ENCODE assay signal across 7 mouse cellular contexts in genomic region chr10:41450137-41450670, GRCm38 (mm10). TPM values are rescaled to one million over a fixed set of nuclear protein-coding genes. Genes with fewer than 3 reads are reported as not detected.
DNase-seq lines count a peak whose midpoint lies in the region; ATAC-seq lines count a peak whose summit lies in the region.

Gene Zbtb24, plus strand, starts transcription at chr10:41450383.

- peak; percentile 89 for ATAC-seq in embryonic facial prominence, embryonic 11.5 days (replicated peaks; ENCODE audit: insufficient number of reproducible peaks, low FRiP score, low TSS enrichment, low read depth)
- peak; percentile 94 for ATAC-seq in granulocyte monocyte progenitor cell, adult 5-6 weeks (replicated peaks; ENCODE audit: poor library complexity, severe bottlenecking)
- ATAC-seq in midbrain, embryonic 13.5 days, result peak; percentile 96

- peak within 1 kb of the TSS; percentile 68 for H3K4me2 ChIP-seq in embryonic facial prominence, embryonic 11.5 days (ENCODE audit: low read depth, low read length)
- H3K4me2 ChIP-seq in midbrain, embryonic 13.5 days (replicated peaks), result peak within 1 kb of the TSS; percentile 69

- H3K9ac ChIP-seq in embryonic facial prominence, embryonic 11.5 days (replicated peaks; ENCODE audit: low read length), result peak within 1 kb of the TSS; percentile 80
- H3K9ac ChIP-seq in midbrain, embryonic 13.5 days (replicated peaks), result peak within 1 kb of the TSS; percentile 85

- 0% methylated on average over 49 of the region's 49 CpGs for WGBS in embryonic facial prominence, embryonic 11.5 days
- 0% methylated on average over 49 of the region's 49 CpGs for WGBS in limb, embryonic 10.5 days
- WGBS in midbrain, embryonic 13.5 days, result under 1% methylated on average over 49 of the region's 49 CpGs

- H3K9me3 ChIP-seq in embryonic facial prominence, embryonic 11.5 days (replicated peaks; ENCODE audit: control insufficient read depth, low read length), result no peaks in the 10 kb centered on the region
- H3K9me3 ChIP-seq in limb, embryonic 10.5 days (replicated peaks), result no peaks in the 10 kb centered on the region
- H3K9me3 ChIP-seq in midbrain, embryonic 13.5 days, result no peaks in the 10 kb centered on the region

- peaks cover 3% of the 10 kb centered on the region for H3K36me3 ChIP-seq in embryonic facial prominence, embryonic 11.5 days (replicated peaks; ENCODE audit: control insufficient read depth, insufficient read depth, low read depth, low read length)
- H3K36me3 ChIP-seq in limb, embryonic 10.5 days, result peaks cover 25% of the 10 kb centered on the region
- peaks cover 30% of the 10 kb centered on the region for H3K36me3 ChIP-seq in midbrain, embryonic 13.5 days

- H3K4me3 ChIP-seq in embryonic facial prominence, embryonic 11.5 days (ENCODE audit: low read depth, low read length), result peak within 1 kb of the TSS; percentile 88
- H3K4me3 ChIP-seq in limb, embryonic 10.5 days, result peak within 1 kb of the TSS; percentile 94
- peak within 1 kb of the TSS; percentile 88 for H3K4me3 ChIP-seq in midbrain, embryonic 13.5 days (replicated peaks)

- peak; percentile 97 for DNase-seq in adrenal gland, postnatal 14 days
- peak; percentile 98 for DNase-seq in embryonic facial prominence, embryonic 11.5 days (ENCODE audit: low spot score)
- DNase-seq in kidney, adult 11 months, result peak; percentile 93
- peak; percentile 98 for DNase-seq in limb, embryonic 10.5 days (ENCODE audit: low spot score)
- DNase-seq in spleen, adult 12 weeks (ENCODE audit: low spot score), result peak; percentile 98

- no peaks in the 10 kb centered on the region for H3K27me3 ChIP-seq in embryonic facial prominence, embryonic 11.5 days (ENCODE audit: control insufficient read depth, insufficient read depth, low read length)
- no peaks in the 10 kb centered on the region for H3K27me3 ChIP-seq in limb, embryonic 10.5 days (ENCODE audit: low read depth, poor library complexity, severe bottlenecking)
- H3K27me3 ChIP-seq in midbrain, embryonic 13.5 days, result no peaks in the 10 kb centered on the region

- H3K4me1 ChIP-seq in embryonic facial prominence, embryonic 11.5 days (ENCODE audit: control insufficient read depth, insufficient read depth, low read length), result no peaks in the 10 kb centered on the region
- H3K4me1 ChIP-seq in limb, embryonic 10.5 days, result peaks cover 13% of the 10 kb centered on the region
- peaks cover 42% of the 10 kb centered on the region for H3K4me1 ChIP-seq in midbrain, embryonic 13.5 days (replicated peaks)

- H3K27ac ChIP-seq in embryonic facial prominence, embryonic 11.5 days (replicated peaks; ENCODE audit: low read depth, low read length), result no peak within 1 kb of the TSS
- H3K27ac ChIP-seq in limb, embryonic 10.5 days, result peak within 1 kb of the TSS; percentile 86
- H3K27ac ChIP-seq in midbrain, embryonic 13.5 days, result peak within 1 kb of the TSS; percentile 78

RNA-seq across cellular contexts. Expression of gene Zbtb24, which starts in this region (rescaled TPM):
- 16.7 and 18.7 TPM in 2 replicates for total RNA-seq in adrenal gland, postnatal 14 days (2021)
- polyA plus RNA-seq in embryonic facial prominence, embryonic 11.5 days (2014; fragmentation: Nextera tagmentation; extraction: Ambion mirVana), result 19.0 and 21.7 TPM in 2 replicates
- 11.4 and 14.1 TPM in 2 replicates for total RNA-seq in granulocyte monocyte progenitor cell, adult 5-6 weeks (2014; fragmentation: Nextera tagmentation)
- total RNA-seq in granulocyte monocyte progenitor cell, adult 5-6 weeks (2017), result 17.2 and 18.1 TPM in 2 replicates
- 17.2 and 21.5 TPM in 2 replicates for polyA plus RNA-seq in limb, embryonic 10.5 days (2016; fragmentation: Nextera tagmentation; extraction: Ambion mirVana)
- polyA plus RNA-seq in midbrain, embryonic 13.5 days (2015; fragmentation: Nextera tagmentation; extraction: Ambion mirVana), result 20.6 and 22.8 TPM in 2 replicates
